Mouse (Mus musculus) megakaryocyte, embryonic 14.5 days (primary cell): Measurements from ENCODE around the gene Rab31.

ENCODE experiments used
- FLI1 ChIP-seq: IDR thresholded peaks from 2 replicates; pipeline ENCODE4 v1.6.1; 2012; ENCODE audit warnings: low read length, inconsistent platforms, mixed read lengths
- GATA1 ChIP-seq: IDR thresholded peaks from 3 replicates; pipeline ENCODE4 v1.6.1; 2012; ENCODE audit warnings: mixed read lengths, low read length, inconsistent platforms, borderline replicate concordance

GRCm38 (mm10) chr17:65647226-65647625 lies 125.3 kb downstream of the Rab31 start:
- TF ChIP-seq GATA1 (no peak), FLI1 (no peak)
